Mouse (Mus musculus) gonadal fat pad, adult 2 months (tissue): ENCODE data around the gene Rnf150. TPM values are rescaled to one million over a fixed set of nuclear protein-coding genes. Genes with fewer than 3 reads are reported as not detected.
"Not testable (repeated sequence)": the region's sequence is repeated elsewhere in the genome, so short reads cannot be mapped to it uniquely, and the experiment has no call there.

ENCODE experiments used
- DNase-seq: peaks from one replicate; pipeline ENCODE4 v3.0.0-alpha.2; 2012; ENCODE audit warnings: low read depth
- polyA plus RNA-seq: library from polyadenylated mRNA; depleted of rRNA; stranded (reverse); fragments of >200 nt; gene quantifications from 2 replicates; pipeline ENCODE4 v1.2.3, GENCODE M21; 2012

Gene Rnf150
- polyA plus RNA-seq, 1 experiment: 2.6 TPM

DNA sequence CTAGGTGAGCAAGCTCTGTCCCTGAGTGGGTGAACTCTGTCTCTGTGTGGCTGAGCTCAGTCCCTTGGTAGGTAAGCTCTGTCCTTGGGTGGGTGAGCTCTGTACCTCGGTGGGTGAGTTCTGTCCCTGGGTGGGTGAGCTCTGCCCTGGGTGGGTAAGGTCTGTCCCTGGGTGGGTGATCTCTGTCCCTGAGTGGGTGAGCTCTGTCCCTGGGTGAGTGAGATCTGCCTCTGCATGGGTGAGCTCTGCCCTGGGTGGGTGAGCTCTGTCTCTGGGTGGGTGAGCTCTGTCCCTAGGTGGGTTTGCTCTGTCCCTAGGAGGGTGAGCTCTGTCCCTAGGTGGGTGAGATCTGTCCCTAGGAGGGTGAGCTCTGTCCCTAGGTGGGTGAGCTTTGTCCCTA, 213.5 kb downstream of the Rnf150 start:
- no peak for DNase-seq

DNA sequence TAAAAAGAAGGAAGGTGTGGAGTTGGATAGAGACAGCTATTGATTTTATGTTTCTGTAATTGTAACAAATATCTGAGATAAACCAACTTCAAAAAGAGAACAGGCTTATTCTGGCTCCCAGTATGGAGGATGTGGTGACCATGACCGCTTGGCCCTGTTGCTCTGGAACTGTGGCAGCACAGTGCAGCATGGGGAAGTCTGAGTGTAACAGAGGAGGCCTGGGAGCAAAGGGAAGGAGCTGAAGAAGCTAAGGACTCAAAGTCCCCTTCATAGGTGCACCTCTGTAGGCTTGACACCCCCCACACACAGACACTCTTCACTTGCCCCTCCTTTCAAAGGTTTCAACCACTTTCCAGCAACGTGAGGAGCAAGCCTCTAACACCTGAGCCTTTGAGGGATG, 214.2 kb downstream of the Rnf150 start:
- no peak for DNase-seq

DNA sequence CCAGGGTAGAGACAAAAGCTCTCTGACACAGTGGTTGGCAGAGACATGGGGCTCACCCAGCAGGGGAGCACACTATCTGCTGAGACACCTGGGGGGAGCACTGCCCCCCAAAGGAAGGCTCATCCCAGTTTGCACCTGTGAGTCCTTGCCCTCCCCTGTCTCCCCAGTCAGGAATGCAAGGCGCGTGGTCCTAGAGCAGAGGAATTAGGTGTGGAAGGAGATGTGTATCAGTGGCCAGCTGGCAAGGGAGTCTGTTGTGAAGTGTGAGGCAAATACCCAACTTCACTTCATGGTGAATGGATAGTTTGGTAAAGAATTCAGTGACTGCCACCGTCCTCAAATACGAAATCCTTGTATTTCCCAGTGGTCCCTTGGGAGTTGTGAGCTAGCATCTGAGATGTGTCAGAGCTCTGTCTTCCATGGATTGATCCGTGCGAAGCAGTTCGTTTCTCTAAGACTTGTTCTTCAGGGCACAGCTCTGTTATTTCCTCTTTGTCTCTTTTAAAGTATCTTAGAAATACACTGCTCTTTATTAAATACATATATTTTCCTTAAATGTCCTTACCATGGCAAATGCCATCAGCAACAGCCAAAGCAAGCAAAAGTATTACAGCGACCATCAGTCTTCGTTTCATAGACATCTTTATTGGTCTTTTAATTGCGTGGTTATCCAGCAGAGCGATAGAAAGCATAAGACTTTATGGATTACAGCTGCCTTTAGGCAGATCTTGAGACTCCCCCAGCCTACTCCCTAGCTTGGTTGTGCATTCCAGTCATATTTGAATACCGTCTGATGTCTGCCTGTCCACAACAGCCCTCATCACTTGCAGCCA, 215.8 kb downstream of the Rnf150 start:
- no peak for DNase-seq

- no peak for DNase-seq
Measured at GRCm38 (mm10) chr8:83079534-83079844, 216.3 kb downstream of the Rnf150 start.

DNA sequence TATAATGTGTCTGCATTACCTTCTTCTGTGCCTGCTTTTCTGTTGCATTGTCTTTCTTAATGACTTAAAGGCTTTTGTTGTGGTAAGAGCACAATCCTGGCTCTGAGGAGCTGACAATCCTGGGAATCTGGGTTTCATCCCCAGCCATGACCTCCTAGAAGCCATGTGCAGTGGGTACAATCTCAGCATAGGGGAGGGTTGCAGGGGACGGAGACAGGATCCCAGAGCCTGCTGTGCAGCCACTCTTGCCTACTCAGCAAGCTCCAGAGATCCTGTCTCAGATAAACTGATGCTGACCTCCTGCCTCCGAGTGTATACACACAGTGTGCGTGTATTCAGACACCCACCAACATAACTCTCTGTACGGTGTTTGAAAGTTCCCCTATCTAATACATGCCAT, 218.1 kb downstream of the Rnf150 start:
- no peak for DNase-seq

DNA sequence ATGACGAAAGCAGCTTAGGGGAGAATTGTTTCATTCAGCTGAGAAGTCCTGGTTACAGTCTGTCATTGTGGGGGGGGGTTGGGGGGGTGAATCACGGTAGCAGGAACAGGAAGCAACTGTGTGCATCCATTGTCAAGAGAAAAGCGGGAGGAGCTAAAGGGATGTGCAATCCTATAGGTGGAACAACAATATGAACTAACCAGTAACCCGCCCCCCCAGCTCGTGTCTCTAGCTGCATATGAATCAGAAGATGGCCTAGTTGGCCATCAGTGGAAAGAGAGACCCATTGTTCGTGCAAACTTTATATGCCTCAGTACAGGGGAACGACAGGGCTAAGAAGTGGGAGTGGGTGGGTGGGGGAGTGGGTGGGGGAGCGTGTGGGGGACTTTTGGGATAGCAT, 218.7 kb downstream of the Rnf150 start:
- DNase-seq: not testable (repeated sequence)

GRCm38 (mm10) chr8:83082251-83082650, 219.1 kb downstream of the Rnf150 start:
- DNase-seq: no peak

DNA sequence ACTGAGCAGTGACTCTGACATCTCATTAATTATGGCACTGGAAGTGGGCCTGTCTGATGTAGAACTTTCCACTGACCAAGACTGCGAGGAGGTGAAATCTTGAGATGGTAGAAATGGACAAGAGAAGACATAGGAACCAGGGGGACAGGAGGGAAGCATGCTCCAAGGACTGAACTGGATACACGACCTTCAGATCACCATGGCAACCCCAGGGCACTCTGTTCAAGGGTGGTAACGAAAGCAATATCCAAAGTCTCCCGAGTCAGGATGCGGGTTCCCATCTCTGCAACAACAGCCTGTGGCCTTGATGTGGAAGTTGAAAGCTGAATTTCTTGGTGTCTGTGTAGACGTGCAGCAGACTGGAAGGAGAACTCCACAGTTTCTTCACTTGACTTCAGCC, 220.3 kb downstream of the Rnf150 start:
- DNase-seq: no peak

DNA sequence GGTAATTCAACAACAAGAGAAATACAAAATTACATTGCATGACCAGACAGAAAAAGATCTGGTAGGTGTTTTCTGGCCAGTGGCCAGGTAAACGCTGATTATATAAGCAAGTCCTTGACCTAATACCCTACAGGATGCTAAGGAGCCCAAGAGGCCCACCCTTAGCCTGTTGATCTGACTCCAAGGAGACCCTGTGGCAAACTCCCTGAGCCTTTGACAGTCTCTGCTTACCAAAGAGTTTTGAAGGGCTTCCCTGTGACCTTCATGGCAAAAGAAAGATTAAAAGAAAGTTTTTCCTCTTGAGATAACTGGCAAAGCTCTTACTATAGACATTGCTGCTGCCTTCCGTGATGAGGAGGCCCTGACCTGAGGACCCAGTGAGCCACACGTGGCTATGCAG, 222.4 kb downstream of the Rnf150 start:
- no peak for DNase-seq

GRCm38 (mm10) chr8:83086625-83087024, 223.5 kb downstream of the Rnf150 start:
- DNase-seq: no peak

- DNase-seq: no peak
Measured at GRCm38 (mm10) chr8:83087604-83088003, 224.4 kb downstream of the Rnf150 start.

GRCm38 (mm10) chr8:83088156-83088555, 225.0 kb downstream of the Rnf150 start:
- no peak for DNase-seq

DNA sequence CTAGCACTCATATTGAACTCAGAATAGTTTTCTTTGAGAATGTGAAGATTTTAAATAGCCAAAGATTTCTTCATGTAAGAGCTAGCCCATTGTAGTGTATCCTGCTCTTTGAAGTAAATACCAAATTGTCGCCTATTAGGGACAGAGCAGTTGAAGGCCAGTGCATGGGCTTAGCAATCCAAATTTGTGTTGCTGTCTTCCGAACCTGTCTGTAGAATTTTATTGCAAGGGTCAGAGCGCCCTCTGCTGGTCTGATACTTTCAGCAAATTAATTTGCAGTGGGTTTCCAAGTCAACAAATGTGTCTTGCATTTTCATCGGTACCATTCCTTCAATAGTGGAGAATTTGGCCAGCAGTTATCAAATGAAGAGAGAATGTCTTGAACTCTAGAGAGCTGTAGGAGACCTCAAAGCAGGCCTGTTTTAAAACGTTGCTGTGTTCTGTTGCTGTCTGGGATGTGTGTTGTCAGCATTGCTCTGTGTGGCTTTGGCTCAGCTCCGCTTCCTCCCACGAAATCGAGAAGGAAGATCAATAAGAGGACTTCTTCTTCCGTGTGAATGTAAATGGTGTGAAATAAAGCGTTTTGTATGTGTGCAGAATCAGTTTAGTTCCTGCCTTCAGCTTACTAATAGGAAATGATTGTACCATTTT, 226.3 kb downstream of the Rnf150 start:
- no peak for DNase-seq

GRCm38 (mm10) chr8:83090446-83090845, 227.3 kb downstream of the Rnf150 start:
- DNase-seq: no peak

- no peak for DNase-seq
Measured at GRCm38 (mm10) chr8:83100041-83100440, 236.9 kb downstream of the Rnf150 start.

DNA sequence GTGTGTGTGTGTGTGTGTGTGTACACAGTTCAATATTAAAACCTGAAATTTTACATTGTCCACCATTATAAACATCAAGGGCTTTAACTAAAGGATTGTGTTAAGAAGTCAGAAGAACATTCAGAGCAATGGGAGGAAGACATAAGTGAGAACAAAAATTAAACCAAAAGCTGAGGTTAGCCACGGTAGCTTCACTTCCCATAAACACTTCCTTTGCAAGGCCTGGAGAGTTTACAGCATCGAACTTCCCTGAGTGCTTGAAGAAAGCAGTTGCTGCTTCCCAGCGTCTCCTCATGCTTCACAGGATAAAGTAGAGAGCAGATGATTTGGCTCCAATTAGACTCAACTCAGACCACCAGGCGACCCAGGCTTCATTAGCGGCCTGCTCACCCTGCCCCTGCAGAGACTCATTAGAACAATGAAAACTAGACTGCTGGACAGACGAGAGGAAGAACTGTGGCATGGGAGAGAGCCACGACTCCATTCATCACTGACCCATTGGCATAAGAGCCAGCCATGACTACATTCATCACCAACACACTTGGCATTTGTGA, 239.9 kb downstream of the Rnf150 start:
- no peak for DNase-seq

GRCm38 (mm10) chr8:83103968-83104367, 240.8 kb downstream of the Rnf150 start:
- no peak for DNase-seq

DNA sequence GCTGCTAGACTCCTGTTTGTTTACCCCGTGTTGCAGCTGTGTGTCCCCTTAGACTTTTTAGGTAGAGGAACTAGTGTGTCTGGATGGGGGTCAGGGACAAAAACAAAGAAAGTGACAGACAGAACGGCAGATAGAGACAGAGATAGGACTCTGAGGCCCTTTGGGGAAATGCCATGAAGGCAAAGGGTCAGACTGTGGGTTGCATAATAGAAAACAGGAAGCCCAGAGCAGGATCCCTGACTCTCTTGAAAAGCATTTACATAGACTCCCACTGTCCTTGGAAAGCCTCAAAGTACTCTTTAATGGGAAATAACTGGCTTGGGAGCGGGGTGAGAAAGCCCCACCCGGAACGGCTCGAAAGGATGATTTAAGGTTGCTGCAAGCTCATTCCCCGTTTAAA, 246.6 kb downstream of the Rnf150 start:
- DNase-seq: no peak

DNA sequence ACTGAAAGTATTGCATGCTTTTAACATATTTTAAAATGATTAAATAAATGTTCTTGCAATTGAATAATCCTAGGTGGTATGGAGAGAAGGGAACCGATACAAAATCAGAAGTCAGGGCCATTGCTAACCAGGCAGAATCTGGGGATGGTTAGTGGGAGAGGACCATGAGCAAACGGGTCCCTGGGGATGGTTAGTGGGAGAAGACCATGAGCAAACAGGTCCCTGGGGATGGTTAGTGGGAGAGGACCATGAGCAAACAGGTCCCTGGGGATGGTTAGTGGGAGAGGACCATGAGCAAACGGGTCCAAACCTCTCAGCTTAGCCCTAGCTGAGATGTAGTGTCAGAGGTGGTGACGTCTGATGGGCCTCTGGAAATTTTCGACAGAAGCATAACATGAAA, 247.0 kb downstream of the Rnf150 start:
- DNase-seq: no peak

DNA sequence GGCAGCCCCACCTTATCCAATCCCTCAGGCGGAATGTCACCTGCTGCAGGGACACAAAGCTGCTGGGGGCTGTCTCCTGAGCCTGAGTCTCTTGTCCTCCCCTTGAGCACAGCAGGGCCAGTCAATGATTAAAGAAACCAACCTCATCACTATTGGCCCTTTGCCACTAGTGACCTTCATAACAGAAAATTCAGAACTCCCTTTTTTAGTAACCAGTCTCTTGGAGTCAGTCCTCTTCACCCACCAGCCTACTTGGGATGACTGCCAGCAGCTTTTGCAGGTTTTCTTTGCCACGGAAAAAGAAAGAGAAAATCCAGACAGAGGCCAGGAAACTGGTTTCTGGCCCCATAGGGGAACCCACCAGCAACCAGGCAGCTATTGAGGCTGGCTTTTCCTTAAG, 271.9 kb downstream of the Rnf150 start:
- no peak for DNase-seq

DNA sequence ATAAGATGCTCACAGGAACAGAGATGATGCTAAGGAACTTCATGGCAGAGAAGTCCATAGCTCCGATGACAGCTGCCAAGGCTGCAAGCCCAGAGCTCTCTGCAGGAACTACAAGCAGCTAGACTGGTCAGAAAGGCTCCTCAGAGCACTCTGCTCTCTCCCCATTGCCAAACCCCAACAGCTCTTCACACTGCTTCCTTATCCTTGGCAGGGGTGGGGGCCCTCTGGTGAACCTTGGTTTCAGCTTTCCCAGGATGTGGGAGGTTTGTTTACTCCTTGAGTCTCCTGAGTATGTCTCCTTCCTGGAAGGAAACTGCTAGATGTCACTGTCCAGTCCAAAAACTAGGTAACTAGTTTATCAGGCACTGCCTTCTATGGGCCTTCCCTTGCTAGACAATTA, 276.9 kb downstream of the Rnf150 start:
- no peak for DNase-seq

GRCm38 (mm10) chr8:83140701-83141111, 277.6 kb downstream of the Rnf150 start:
- no peak for DNase-seq
